Mouse (Mus musculus) liver, adult 2 months (tissue): ENCODE data around the gene Mrpl41. TPM values are rescaled to one million over a fixed set of nuclear protein-coding genes. Genes with fewer than 3 reads are reported as not detected.

Source experiments
- DNase-seq: peaks from one replicate; pipeline ENCODE4 v3.0.0-alpha.2; 2011; ENCODE audit warnings: low read depth, low spot score; ENCODE audit errors: extremely low read depth
- H3K27ac ChIP-seq: fragments of 200-500 bp; replicated peaks from 2 replicates; pipeline ENCODE4 v1.5.1; 2012; ENCODE audit warnings: low read depth, mild to moderate bottlenecking, control low read depth, inconsistent platforms, low read length; ENCODE audit not compliant: insufficient read depth
- H3K27me3 ChIP-seq: fragments of 200-500 bp; 2 replicates; pipeline ENCODE4 v1.6.1; 2012; ENCODE audit warnings: mild to moderate bottlenecking, moderate library complexity, low read length, inconsistent platforms; ENCODE audit not compliant: control insufficient read depth, insufficient read depth
- H3K36me3 ChIP-seq: fragments of 200-500 bp; 2 replicates; pipeline ENCODE4 v1.6.1; 2012; ENCODE audit warnings: low read length, inconsistent platforms; ENCODE audit not compliant: control insufficient read depth, insufficient read depth
- H3K4me1 ChIP-seq: fragments of 200-500 bp; 2 replicates; pipeline ENCODE4 v1.6.1; 2011; ENCODE audit warnings: low read length; ENCODE audit not compliant: control insufficient read depth, insufficient read depth
- H3K4me3 ChIP-seq: fragments of 200-500 bp; 2 replicates; pipeline ENCODE4 v1.5.1; 2011; ENCODE audit warnings: low read depth, mild to moderate bottlenecking, control low read depth, low read length, moderate library complexity; ENCODE audit not compliant: insufficient read depth
- H3K79me2 ChIP-seq: fragments of 200-500 bp; 2 replicates; pipeline ENCODE4 v1.6.1; 2012; ENCODE audit warnings: inconsistent platforms, mild to moderate bottlenecking, low read length, moderate library complexity; ENCODE audit not compliant: control insufficient read depth, insufficient read depth
- H3K9ac ChIP-seq: fragments of 200-500 bp; 2 replicates; pipeline ENCODE4 v1.6.1; 2012; ENCODE audit warnings: low read depth, mild to moderate bottlenecking, control low read depth, inconsistent platforms, low read length
- CTCF ChIP-seq: fragments of 200-500 bp; IDR thresholded peaks from 2 replicates; pipeline ENCODE4 v1.5.1; 2011; ENCODE audit warnings: low read depth, low read length, control low read depth
- POLR2A ChIP-seq: fragments of 200-500 bp; IDR thresholded peaks from 2 replicates; pipeline ENCODE4 v1.6.1; 2011; ENCODE audit warnings: low read length, control low read depth; ENCODE audit not compliant: insufficient read depth; ENCODE audit errors: extremely low read depth
- WGBS: fragments of 180-500 bp; shearing (Covaris S2); methylation state at CpG from one replicate; pipeline ENCODE4 v1.1.7; 2018; 5-methylcytosine and 5-hydroxymethylcytosine counted together
- polyA plus RNA-seq: library from polyadenylated mRNA; depleted of rRNA; stranded (reverse); fragments of >200 nt; gene quantifications from 2 replicates; pipeline ENCODE4 v1.2.3, GENCODE M21; 2012
- total RNA-seq: library from RNA; depleted of rRNA; stranded (reverse); fragments of >200 nt; gene quantifications from 2 replicates; pipeline ENCODE4 v1.2.3, GENCODE M21; 2014

The Mrpl41 gene
- total and polyA plus RNA-seq, 2 experiments, result 24.4 to 77.0 TPM

- H3K36me3 ChIP-seq, result peaks cover 5% of the 10 kb centered on the region; the same call in 1 of the 2 replicates
- WGBS, result 82% methylated on average over 4 of the region's 4 CpGs
Observed at GRCm38 (mm10) chr2:24970386-24970785, 4.5 kb downstream of the Mrpl41 start.

GRCm38 (mm10) chr2:24962304-24963000 is 12.4 kb downstream of the Mrpl41 start, which contains the start of gene Dph7:
Dph7 (plus strand) TSS chr2:24962400.
- no peaks in the 10 kb centered on the region for H3K79me2 ChIP-seq
- DNase-seq, result peak; percentile 71
- H3K4me1 ChIP-seq, result peaks cover 3% of the 10 kb centered on the region
- 2% methylated on average over 28 of the region's 28 CpGs for WGBS
- no peaks in the 10 kb centered on the region for H3K27me3 ChIP-seq
- peak within 1 kb of the TSS; percentile 49 for H3K9ac ChIP-seq
- peak within 1 kb of the TSS; percentile 64 for H3K4me3 ChIP-seq
- H3K36me3 ChIP-seq, result peaks cover 5% of the 10 kb centered on the region; the same call in 1 of the 2 replicates
- TF ChIP-seq POLR2A (0 out of 2 replicates have a peak, but pooled peaks have one; percentile 27), CTCF (peak; percentile 96)
- H3K27ac ChIP-seq, result no peak within 1 kb of the TSS

More at GRCm38 (mm10) chr2:24970386-24970785, 4.5 kb downstream of the Mrpl41 start:
- Histone ChIP-seq H3K27ac (no peak overlapping the region), H3K4me3 (no peak overlapping the region), H3K9ac (no peak overlapping the region), H3K79me2 (no peaks in the 10 kb centered on the region), H3K4me1 (peaks cover 2% of the 10 kb centered on the region), H3K27me3 (no peaks in the 10 kb centered on the region)
- no peak for DNase-seq
- TF ChIP-seq POLR2A (no peak), CTCF (no peak)

- peak; percentile 42 for DNase-seq
- H3K4me1 ChIP-seq, result peaks cover 3% of the 10 kb centered on the region
- H3K4me3 ChIP-seq, result no peak overlapping the region
- no peak overlapping the region for H3K27ac ChIP-seq
- 33% methylated on average over 3 of the region's 3 CpGs for WGBS
- no peaks in the 10 kb centered on the region for H3K27me3 ChIP-seq
- no peaks in the 10 kb centered on the region for H3K79me2 ChIP-seq
- peaks cover 7% of the 10 kb centered on the region; the same call in 1 of the 2 replicates for H3K36me3 ChIP-seq
- TF ChIP-seq POLR2A, result no peak
- peak; percentile 70 for TF ChIP-seq CTCF
- H3K9ac ChIP-seq, result no peak overlapping the region
Observed at GRCm38 (mm10) chr2:24960910-24961309, 14.0 kb downstream of the Mrpl41 start.

GRCm38 (mm10) chr2:24952537-24953055 is 22.3 kb downstream of the Mrpl41 start:
- peaks cover 30% of the 10 kb centered on the region for H3K36me3 ChIP-seq
- H3K9ac ChIP-seq, result no peak overlapping the region
- no peaks in the 10 kb centered on the region for H3K79me2 ChIP-seq
- H3K4me3 ChIP-seq, result no peak overlapping the region
- no peak overlapping the region for H3K27ac ChIP-seq
- WGBS, result 80% methylated on average over 4 of the region's 4 CpGs
- TF ChIP-seq CTCF, result no peak
- no peak for TF ChIP-seq POLR2A
- no peaks in the 10 kb centered on the region for H3K27me3 ChIP-seq
- H3K4me1 ChIP-seq, result peaks cover 2% of the 10 kb centered on the region; the same call in 1 of the 2 replicates
- no peak for DNase-seq

GRCm38 (mm10) chr2:24950189-24950535 is 24.7 kb downstream of the Mrpl41 start:
- Histone ChIP-seq H3K27ac (peak overlapping the region; percentile 11; the same call in 1 of the 2 replicates), H3K4me1 (peaks cover 2% of the 10 kb centered on the region; the same call in 1 of the 2 replicates), H3K36me3 (peaks cover 27% of the 10 kb centered on the region), H3K9ac (peak overlapping the region; percentile 85), H3K79me2 (no peaks in the 10 kb centered on the region), H3K4me3 (peak overlapping the region; percentile 81), H3K27me3 (no peaks in the 10 kb centered on the region)
- TF ChIP-seq POLR2A, result no peak
- TF ChIP-seq CTCF, result no peak
- DNase-seq, result no peak
- under 1% methylated on average over 31 of the region's 31 CpGs for WGBS
